Mouse (Mus musculus): Measurements from ENCODE around the gene Gm49383.
"Not testable (repeated sequence)": the region's sequence is repeated elsewhere in the genome, so short reads cannot be mapped to it uniquely, and the experiment has no call there.

Gene Gm49383

GRCm38 (mm10) chr12:69198985-69199384 is 2.1 kb upstream of the Gm49383 start:
- DNase-seq (ENCODE audit: low spot score in 2 of 2): no peak

GRCm38 (mm10) chr12:69198164-69198535 is 1.2 kb upstream of the Gm49383 start, which contains the start of gene Dnaaf2:
Dnaaf2 (minus strand) TSS chr12:69198429.
- DNase-seq (ENCODE audit: low spot score in 2 of 2): peak; percentile 42 to 62

- DNase-seq (ENCODE audit: low spot score in 2 of 2): peak in 1 of 2 experiments; percentile 25
Observed at GRCm38 (mm10) chr12:69197378-69198163, 667 bp upstream of the Gm49383 start.

- DNase-seq (ENCODE audit: low spot score in 2 of 2): no peak
Observed at GRCm38 (mm10) chr12:69192637-69193036, 4.3 kb downstream of the Gm49383 start.

- no peak for DNase-seq (ENCODE audit: low spot score in 2 of 2)
Observed at GRCm38 (mm10) chr12:69191396-69191795, 5.5 kb downstream of the Gm49383 start.

GRCm38 (mm10) chr12:69190522-69190921 is 6.4 kb downstream of the Gm49383 start:
- DNase-seq (ENCODE audit: low spot score in 2 of 2): no peak

GRCm38 (mm10) chr12:69190074-69190473 is 6.8 kb downstream of the Gm49383 start:
- DNase-seq (ENCODE audit: low spot score in 2 of 2): no peak

GRCm38 (mm10) chr12:69186811-69187471 is 10.0 kb downstream of the Gm49383 start:
- DNase-seq (ENCODE audit: low spot score in 2 of 2): no peak

- no peak for DNase-seq (ENCODE audit: low spot score in 2 of 2)
Observed at GRCm38 (mm10) chr12:69185371-69185770, 11.5 kb downstream of the Gm49383 start.

GRCm38 (mm10) chr12:69184342-69185295 is 12.3 kb downstream of the Gm49383 start:
- peak; percentile 50 to 56 for DNase-seq (ENCODE audit: low spot score in 2 of 2)

- peak; percentile 98 to 99 for DNase-seq (ENCODE audit: low spot score in 2 of 2)
Observed at GRCm38 (mm10) chr12:69183583-69184308, 13.2 kb downstream of the Gm49383 start, which contains the start of the genes Rpl36al and Mgat2. Rpl36al (minus strand) TSS chr12:69184083. Mgat2 (plus strand) TSS chr12:69184157.

GRCm38 (mm10) chr12:69181800-69182199 is 15.1 kb downstream of the Gm49383 start:
- DNase-seq (ENCODE audit: low spot score in 2 of 2): no peak

GRCm38 (mm10) chr12:69179371-69179770 is 17.5 kb downstream of the Gm49383 start:
- no peak for DNase-seq (ENCODE audit: low spot score in 2 of 2)

GRCm38 (mm10) chr12:69177526-69177925 is 19.4 kb downstream of the Gm49383 start:
- no peak for DNase-seq (ENCODE audit: low spot score in 2 of 2)

- DNase-seq (ENCODE audit: low spot score in 2 of 2): no peak
Observed at GRCm38 (mm10) chr12:69175975-69176374, 20.9 kb downstream of the Gm49383 start.

- no peak for DNase-seq (ENCODE audit: low spot score in 2 of 2)
Observed at GRCm38 (mm10) chr12:69171307-69171706, 25.6 kb downstream of the Gm49383 start.

GRCm38 (mm10) chr12:69168461-69169106 is 28.3 kb downstream of the Gm49383 start, which contains the start of gene Lrr1:
Lrr1 (plus strand) TSS chr12:69168814.
- peak; percentile 78 to 83 for DNase-seq (ENCODE audit: low spot score in 2 of 2)

- no peak for DNase-seq (ENCODE audit: low spot score in 2 of 2)
Observed at GRCm38 (mm10) chr12:69167656-69168460, 29.0 kb downstream of the Gm49383 start.

- DNase-seq (ENCODE audit: low spot score in 2 of 2): not testable (repeated sequence)
Observed at GRCm38 (mm10) chr12:69166861-69167581, 29.9 kb downstream of the Gm49383 start.
